Mouse (Mus musculus) liver, adult 2 months (tissue): ENCODE measurements around the gene Faxc.

ENCODE experiments used
- CTCF ChIP-seq: fragments of 200-500 bp; IDR thresholded peaks from 2 replicates; pipeline ENCODE4 v1.5.1; 2011; ENCODE audit warnings: low read depth, low read length, control low read depth
- POLR2A ChIP-seq: fragments of 200-500 bp; IDR thresholded peaks from 2 replicates; pipeline ENCODE4 v1.6.1; 2011; ENCODE audit warnings: low read length, control low read depth; ENCODE audit not compliant: insufficient read depth; ENCODE audit errors: extremely low read depth

DNA sequence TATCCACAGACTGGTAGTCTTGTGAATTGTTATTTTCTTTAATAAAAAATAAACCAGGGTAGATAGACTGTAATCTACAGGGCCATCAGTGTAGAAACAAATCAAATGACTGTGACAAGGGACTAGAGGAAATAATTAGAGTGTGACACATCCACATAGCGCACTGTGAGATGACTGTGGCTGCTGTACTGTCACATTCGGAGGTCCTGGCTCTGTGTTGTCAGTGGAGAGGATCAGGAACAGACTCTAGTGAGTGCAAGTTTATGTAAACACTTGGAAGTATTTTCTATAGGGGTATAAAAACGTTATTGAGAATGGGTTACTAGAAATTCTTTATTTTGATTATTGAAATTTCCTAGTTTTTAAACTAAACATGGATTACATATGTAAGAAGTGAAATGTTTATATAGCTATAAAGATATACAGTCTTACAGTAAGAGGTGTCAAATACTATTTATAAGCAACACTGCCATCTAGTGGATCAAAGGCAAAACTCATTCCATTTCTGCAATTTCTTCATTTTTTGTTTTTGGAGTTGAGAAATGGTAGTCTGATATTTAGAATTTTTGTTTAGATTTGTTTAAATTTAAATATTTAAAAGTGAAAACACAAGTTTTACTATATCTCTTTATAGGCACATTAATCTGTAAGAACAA, 59.6 kb downstream of the Faxc start:
- TF ChIP-seq CTCF (no peak; the same call in 1 of the 2 replicates), POLR2A (no peak)
